Mouse (Mus musculus): ENCODE measurements at regions not wholly inside any gene's neighbourhood (a gene's known extent, or its start where the extent isn't known, plus 50 kb on each side); places are given as distances from the start of the nearest gene placed in this dataset.
"Not testable (repeated sequence)": the region's sequence is repeated elsewhere in the genome, so short reads cannot be mapped to it uniquely, and the experiment has no call there.

- H3K4me2 ChIP-seq (replicated peaks): no peak overlapping the region
- no peak; the same call in 1 of the 2 replicates for ATAC-seq (ENCODE audit: insufficient number of reproducible peaks, low FRiP score, low TSS enrichment, low read depth)
- no peaks in the 10 kb centered on the region for H3K4me1 ChIP-seq
- 57% methylated on average over 1 of the region's 1 CpGs for WGBS
- H3K27me3 ChIP-seq: no peaks in the 10 kb centered on the region
- no peaks in the 10 kb centered on the region for H3K36me3 ChIP-seq
- no peak overlapping the region for H3K9ac ChIP-seq
- H3K27ac ChIP-seq (replicated peaks): no peak overlapping the region
- H3K9me3 ChIP-seq (replicated peaks): no peaks in the 10 kb centered on the region
- no peak overlapping the region for H3K4me3 ChIP-seq (replicated peaks)
Measured at GRCm38 (mm10) chr1:194508314-194508713, 109.7 kb upstream of the Plxna2 start.

GRCm38 (mm10) chr1:194505826-194506225 lies 112.2 kb upstream of the Plxna2 start:
- Histone ChIP-seq H3K27ac (replicated peaks) (no peak overlapping the region), H3K36me3 (no peaks in the 10 kb centered on the region), H3K4me1 (no peaks in the 10 kb centered on the region), H3K4me2 (replicated peaks) (no peak overlapping the region), H3K4me3 (replicated peaks) (no peak overlapping the region), H3K27me3 (no peaks in the 10 kb centered on the region), H3K9ac (no peak overlapping the region), H3K9me3 (replicated peaks) (no peaks in the 10 kb centered on the region)
- no peak for ATAC-seq (ENCODE audit: insufficient number of reproducible peaks, low FRiP score, low TSS enrichment, low read depth)
- 45% methylated on average over 3 of the region's 3 CpGs for WGBS

GRCm38 (mm10) chr1:194504207-194504606 lies 113.8 kb upstream of the Plxna2 start:
- H3K27ac ChIP-seq (replicated peaks): no peak overlapping the region
- H3K27me3 ChIP-seq: no peaks in the 10 kb centered on the region
- H3K9ac ChIP-seq: no peak overlapping the region
- H3K4me2 ChIP-seq (replicated peaks): no peak overlapping the region
- H3K4me1 ChIP-seq: no peaks in the 10 kb centered on the region
- H3K9me3 ChIP-seq (replicated peaks): no peaks in the 10 kb centered on the region
- no peaks in the 10 kb centered on the region for H3K36me3 ChIP-seq
- ATAC-seq (ENCODE audit: insufficient number of reproducible peaks, low FRiP score, low TSS enrichment, low read depth): no peak
- no peak overlapping the region for H3K4me3 ChIP-seq (replicated peaks)

- Histone ChIP-seq H3K27ac (replicated peaks) (no peak overlapping the region), H3K4me2 (replicated peaks) (no peak overlapping the region), H3K27me3 (no peaks in the 10 kb centered on the region), H3K4me1 (no peaks in the 10 kb centered on the region), H3K9ac (no peak overlapping the region), H3K9me3 (replicated peaks) (no peaks in the 10 kb centered on the region), H3K4me3 (replicated peaks) (no peak overlapping the region), H3K36me3 (no peaks in the 10 kb centered on the region)
- WGBS: 76% methylated on average over 3 of the region's 3 CpGs
- no peak for ATAC-seq (ENCODE audit: insufficient number of reproducible peaks, low FRiP score, low TSS enrichment, low read depth)
Measured at GRCm38 (mm10) chr1:194503517-194503916, 114.5 kb upstream of the Plxna2 start.

- 79% methylated on average over 2 of the region's 2 CpGs for WGBS
- H3K4me3 ChIP-seq (replicated peaks): no peak overlapping the region
- no peaks in the 10 kb centered on the region for H3K9me3 ChIP-seq (replicated peaks)
- no peak overlapping the region for H3K9ac ChIP-seq
- no peak overlapping the region for H3K27ac ChIP-seq (replicated peaks)
- no peaks in the 10 kb centered on the region for H3K36me3 ChIP-seq
- no peak for ATAC-seq (ENCODE audit: insufficient number of reproducible peaks, low FRiP score, low TSS enrichment, low read depth)
- no peak overlapping the region for H3K4me2 ChIP-seq (replicated peaks)
- H3K4me1 ChIP-seq: no peaks in the 10 kb centered on the region
- no peaks in the 10 kb centered on the region for H3K27me3 ChIP-seq
Measured at GRCm38 (mm10) chr1:194496424-194496823, 121.6 kb upstream of the Plxna2 start.

GRCm38 (mm10) chr1:194491111-194491510 lies 126.9 kb upstream of the Plxna2 start:
- no peak overlapping the region for H3K27ac ChIP-seq (replicated peaks)
- no peak for ATAC-seq (ENCODE audit: insufficient number of reproducible peaks, low FRiP score, low TSS enrichment, low read depth)

GRCm38 (mm10) chr1:194488126-194488525 lies 129.9 kb upstream of the Plxna2 start:
- Histone ChIP-seq H3K4me3 (replicated peaks) (no peak overlapping the region), H3K4me1 (no peaks in the 10 kb centered on the region), H3K27ac (replicated peaks) (no peak overlapping the region), H3K27me3 (no peaks in the 10 kb centered on the region), H3K9ac (no peak overlapping the region), H3K36me3 (no peaks in the 10 kb centered on the region), H3K9me3 (replicated peaks) (no peaks in the 10 kb centered on the region), H3K4me2 (replicated peaks) (no peak overlapping the region)
- ATAC-seq (ENCODE audit: insufficient number of reproducible peaks, low FRiP score, low TSS enrichment, low read depth): no peak

More at GRCm38 (mm10) chr1:194491111-194491510, 126.9 kb upstream of the Plxna2 start:
- H3K9ac ChIP-seq: no peak overlapping the region
- no peaks in the 10 kb centered on the region for H3K27me3 ChIP-seq
- H3K9me3 ChIP-seq (replicated peaks): no peaks in the 10 kb centered on the region
- H3K4me1 ChIP-seq: no peaks in the 10 kb centered on the region
- no peak overlapping the region for H3K4me3 ChIP-seq (replicated peaks)
- H3K36me3 ChIP-seq: no peaks in the 10 kb centered on the region
- no peak overlapping the region for H3K4me2 ChIP-seq (replicated peaks)

- no peak for ATAC-seq (ENCODE audit: insufficient number of reproducible peaks, low FRiP score, low TSS enrichment, low read depth)
- Histone ChIP-seq H3K36me3 (no peaks in the 10 kb centered on the region), H3K4me3 (replicated peaks) (no peak overlapping the region), H3K27me3 (no peaks in the 10 kb centered on the region), H3K4me1 (no peaks in the 10 kb centered on the region), H3K9me3 (replicated peaks) (no peaks in the 10 kb centered on the region), H3K27ac (replicated peaks) (no peak overlapping the region), H3K4me2 (replicated peaks) (no peak overlapping the region), H3K9ac (no peak overlapping the region)
Measured at GRCm38 (mm10) chr1:194482717-194483059, 135.3 kb upstream of the Plxna2 start.

- no peaks in the 10 kb centered on the region for H3K27me3 ChIP-seq
- no peak overlapping the region for H3K9ac ChIP-seq
- no peak for ATAC-seq (ENCODE audit: insufficient number of reproducible peaks, low FRiP score, low TSS enrichment, low read depth)
- H3K27ac ChIP-seq (replicated peaks): no peak overlapping the region
- H3K4me1 ChIP-seq: no peaks in the 10 kb centered on the region
- H3K4me3 ChIP-seq (replicated peaks): no peak overlapping the region
- H3K4me2 ChIP-seq (replicated peaks): no peak overlapping the region
- WGBS: 75% methylated on average over 6 of the region's 6 CpGs
- no peaks in the 10 kb centered on the region for H3K9me3 ChIP-seq (replicated peaks)
- no peaks in the 10 kb centered on the region for H3K36me3 ChIP-seq
Measured at GRCm38 (mm10) chr1:194482001-194482716, 135.9 kb upstream of the Plxna2 start.

- not testable (repeated sequence) for H3K4me3 ChIP-seq (replicated peaks); H3K4me1 ChIP-seq; H3K4me2 ChIP-seq (replicated peaks); H3K9me3 ChIP-seq (replicated peaks); H3K27ac ChIP-seq (replicated peaks); ATAC-seq (ENCODE audit: insufficient number of reproducible peaks, low FRiP score, low TSS enrichment, low read depth); H3K9ac ChIP-seq; H3K36me3 ChIP-seq; H3K27me3 ChIP-seq
- 87% methylated on average over 2 of the region's 2 CpGs for WGBS
Measured at GRCm38 (mm10) chr1:194471281-194471680, 146.7 kb upstream of the Plxna2 start.

- H3K27ac ChIP-seq (replicated peaks): no peak overlapping the region
- H3K4me1 ChIP-seq: no peaks in the 10 kb centered on the region
- no peak overlapping the region for H3K4me3 ChIP-seq (replicated peaks)
- no peaks in the 10 kb centered on the region for H3K9me3 ChIP-seq (replicated peaks)
- WGBS: 74% methylated on average over 1 of the region's 1 CpGs
- no peak for ATAC-seq (ENCODE audit: insufficient number of reproducible peaks, low FRiP score, low TSS enrichment, low read depth)
- H3K27me3 ChIP-seq: no peaks in the 10 kb centered on the region
- no peak overlapping the region for H3K9ac ChIP-seq
- no peaks in the 10 kb centered on the region for H3K36me3 ChIP-seq
- H3K4me2 ChIP-seq (replicated peaks): no peak overlapping the region
Measured at GRCm38 (mm10) chr1:194452480-194452879, 165.5 kb upstream of the Plxna2 start.

- H3K36me3 ChIP-seq: no peaks in the 10 kb centered on the region
Measured at GRCm38 (mm10) chr1:194443681-194444080, 174.3 kb upstream of the Plxna2 start.

More at GRCm38 (mm10) chr1:194443681-194444080, 174.3 kb upstream of the Plxna2 start:
- no peak overlapping the region for H3K27ac ChIP-seq (replicated peaks)
- no peak overlapping the region for H3K9ac ChIP-seq
- H3K9me3 ChIP-seq (replicated peaks): no peaks in the 10 kb centered on the region
- WGBS: 62% methylated on average over 1 of the region's 1 CpGs
- no peak overlapping the region for H3K4me2 ChIP-seq (replicated peaks)
- H3K27me3 ChIP-seq: no peaks in the 10 kb centered on the region
- H3K4me1 ChIP-seq: no peaks in the 10 kb centered on the region
- no peak overlapping the region for H3K4me3 ChIP-seq (replicated peaks)
- ATAC-seq (ENCODE audit: insufficient number of reproducible peaks, low FRiP score, low TSS enrichment, low read depth): no peak
